Mouse (Mus musculus): Measurements from ENCODE around the gene Spaca4. TPM values are rescaled to one million over a fixed set of nuclear protein-coding genes. Genes with fewer than 3 reads are reported as not detected.

Gene Spaca4
- total RNA-seq, 2 experiments from 2014 or later = not detected

- ATAC-seq (replicated peaks; ENCODE audit: low FRiP score, poor library complexity, severe bottlenecking) = peak; percentile 48; the same call in 1 of the 2 replicates
Measured at GRCm38 (mm10) chr7:45730727-45731431, 5.3 kb upstream of the Spaca4 start.

GRCm38 (mm10) chr7:45727625-45728024 lies 2.0 kb upstream of the Spaca4 start:
- ATAC-seq (replicated peaks; ENCODE audit: low FRiP score, poor library complexity, severe bottlenecking) = no peak

GRCm38 (mm10) chr7:45726419-45726818 lies 806 bp upstream of the Spaca4 start:
- ATAC-seq (replicated peaks; ENCODE audit: low FRiP score, poor library complexity, severe bottlenecking) = no peak

GRCm38 (mm10) chr7:45725151-45725550 lies 462 bp downstream of the Spaca4 start:
- no peak for ATAC-seq (replicated peaks; ENCODE audit: low FRiP score, poor library complexity, severe bottlenecking)

- ATAC-seq (replicated peaks; ENCODE audit: low FRiP score, poor library complexity, severe bottlenecking) = no peak
Measured at GRCm38 (mm10) chr7:45723781-45724180, 1.8 kb downstream of the Spaca4 start.

- no peak for ATAC-seq (replicated peaks; ENCODE audit: low FRiP score, poor library complexity, severe bottlenecking)
Measured at GRCm38 (mm10) chr7:45723301-45723700, 2.3 kb downstream of the Spaca4 start.

GRCm38 (mm10) chr7:45722348-45722713 lies 3.3 kb downstream of the Spaca4 start:
- no peak for ATAC-seq (replicated peaks; ENCODE audit: low FRiP score, poor library complexity, severe bottlenecking)

GRCm38 (mm10) chr7:45721642-45722347 lies 3.8 kb downstream of the Spaca4 start:
- no peak for ATAC-seq (replicated peaks; ENCODE audit: low FRiP score, poor library complexity, severe bottlenecking)

GRCm38 (mm10) chr7:45721234-45721571 lies 4.4 kb downstream of the Spaca4 start:
- ATAC-seq (replicated peaks; ENCODE audit: low FRiP score, poor library complexity, severe bottlenecking) = no peak

GRCm38 (mm10) chr7:45720413-45721233 lies 5.0 kb downstream of the Spaca4 start, which contains the start of gene Fam83e:
Gene Fam83e (plus strand): TSS chr7:45721212.
- no peak for ATAC-seq (replicated peaks; ENCODE audit: low FRiP score, poor library complexity, severe bottlenecking)

- no peak for ATAC-seq (replicated peaks; ENCODE audit: low FRiP score, poor library complexity, severe bottlenecking)
Measured at GRCm38 (mm10) chr7:45719738-45720412, 5.7 kb downstream of the Spaca4 start.

- no peak for ATAC-seq (replicated peaks; ENCODE audit: low FRiP score, poor library complexity, severe bottlenecking)
Measured at GRCm38 (mm10) chr7:45719180-45719579, 6.4 kb downstream of the Spaca4 start.

- ATAC-seq (replicated peaks; ENCODE audit: low FRiP score, poor library complexity, severe bottlenecking) = no peak
Measured at GRCm38 (mm10) chr7:45718331-45718730, 7.3 kb downstream of the Spaca4 start.

GRCm38 (mm10) chr7:45717918-45718297 lies 7.7 kb downstream of the Spaca4 start, which contains the start of gene Sphk2:
Gene Sphk2 (minus strand): TSS chr7:45718002.
- ATAC-seq (replicated peaks; ENCODE audit: low FRiP score, poor library complexity, severe bottlenecking) = peak; percentile 66

- peak; percentile 33 for ATAC-seq (replicated peaks; ENCODE audit: low FRiP score, poor library complexity, severe bottlenecking)
Measured at GRCm38 (mm10) chr7:45716952-45717917, 8.4 kb downstream of the Spaca4 start.

GRCm38 (mm10) chr7:45716460-45716857 lies 9.2 kb downstream of the Spaca4 start:
- ATAC-seq (replicated peaks; ENCODE audit: low FRiP score, poor library complexity, severe bottlenecking) = no peak

- no peak for ATAC-seq (replicated peaks; ENCODE audit: low FRiP score, poor library complexity, severe bottlenecking)
Measured at GRCm38 (mm10) chr7:45715741-45716459, 9.7 kb downstream of the Spaca4 start.

GRCm38 (mm10) chr7:45715090-45715708 lies 10.4 kb downstream of the Spaca4 start, which contains the start of gene Rpl18:
Gene Rpl18 (plus strand): TSS chr7:45715457.
- peak; percentile 80 for ATAC-seq (replicated peaks; ENCODE audit: low FRiP score, poor library complexity, severe bottlenecking)

Measured in erythroid progenitor cell, adult 5-6 weeks (primary cell).